Mouse (Mus musculus) stomach, embryonic 16.5 days (tissue): ENCODE data around the gene Rnf13. TPM values are rescaled to one million over a fixed set of nuclear protein-coding genes. Genes with fewer than 3 reads are reported as not detected.
A peak's percentile ranks its signal among the peaks of the same experiment; 100 is the strongest.

ENCODE experiments used
- ATAC-seq: fragments of 200-750 bp; cut with Nextera tagmentation; 2 replicates; pipeline ENCODE4 v1.8.0; 2017; ENCODE audit warnings: moderate number of reproducible peaks, moderate TSS enrichment; ENCODE audit not compliant: insufficient read depth, low FRiP score
- H3K27ac ChIP-seq: fragments of 300-500 bp; sonication (generic); 2 replicates; pipeline ENCODE4 v1.5.1; 2014; ENCODE audit warnings: low read length
- H3K27me3 ChIP-seq: fragments of 300-500 bp; sonication (generic); 2 replicates; pipeline ENCODE4 v1.6.1; 2014; ENCODE audit warnings: low read length, control low read depth, mixed read lengths; ENCODE audit not compliant: control insufficient read depth, insufficient read depth
- H3K36me3 ChIP-seq: fragments of 300-500 bp; sonication (generic); 2 replicates; pipeline ENCODE4 v1.6.1; 2014; ENCODE audit warnings: low read length; ENCODE audit not compliant: control insufficient read depth, insufficient read depth
- H3K4me1 ChIP-seq: fragments of 300-500 bp; sonication (generic); 2 replicates; pipeline ENCODE4 v1.6.1; 2014; ENCODE audit warnings: low read length, control low read depth, mixed read lengths; ENCODE audit not compliant: control insufficient read depth, insufficient read depth
- H3K4me2 ChIP-seq: fragments of 300-500 bp; sonication (generic); 2 replicates; pipeline ENCODE4 v1.6.1; 2014; ENCODE audit warnings: low read depth, low read length, mixed read lengths
- H3K4me3 ChIP-seq: fragments of 300-500 bp; sonication (generic); replicated peaks from 2 replicates; pipeline ENCODE4 v1.5.1; 2014; ENCODE audit warnings: mild to moderate bottlenecking, low read length
- H3K9ac ChIP-seq: fragments of 300-500 bp; sonication (generic); 2 replicates; pipeline ENCODE4 v1.6.1; 2014; ENCODE audit warnings: low read length
- H3K9me3 ChIP-seq: fragments of 300-500 bp; sonication (generic); replicated peaks from 2 replicates; pipeline ENCODE4 v1.6.1; 2016; ENCODE audit warnings: low read length, control low read depth; ENCODE audit not compliant: control insufficient read depth
- WGBS: fragments of 180-500 bp; shearing (Covaris S2); extraction: QIAGEN DNeasy Blood & Tissue Kit; methylation state at CpG from one replicate; pipeline ENCODE4 v1.1.7; 2014; 5-methylcytosine and 5-hydroxymethylcytosine counted together
- polyA plus RNA-seq: library from polyadenylated mRNA; unstranded; fragments of >200 nt; fragmentation: Nextera tagmentation; extraction: Ambion mirVana; gene quantifications from 2 replicates; pipeline ENCODE4 v1.2.1, GENCODE M21; 2015

The Rnf13 gene
- polyA plus RNA-seq, 1 experiment from 2014 or later, result 79.4 TPM

DNA sequence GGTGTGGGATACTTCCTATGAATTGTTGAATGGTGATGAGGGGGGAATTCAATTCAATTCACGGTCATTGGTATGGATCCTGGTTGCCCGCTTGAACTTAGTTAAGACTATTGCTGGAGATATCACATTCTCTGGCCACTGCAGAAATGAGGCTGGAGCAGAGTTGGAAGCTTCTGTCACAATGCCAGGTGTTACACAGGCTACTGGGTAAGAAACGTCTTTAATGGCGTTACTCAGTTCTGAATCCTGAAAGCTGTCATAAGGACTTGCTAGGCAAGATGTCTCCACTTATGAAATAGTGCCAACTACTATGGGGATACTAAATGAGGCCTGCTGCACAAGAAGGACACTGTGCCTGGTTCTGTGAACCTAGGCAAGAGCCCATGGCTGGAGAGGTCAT lies 101.0 kb downstream of the Rnf13 start:
- H3K4me2 ChIP-seq, result no peak overlapping the region
- H3K4me3 ChIP-seq, result no peak overlapping the region
- ATAC-seq, result no peak
- WGBS, result 90% methylated on average over 4 of the region's 4 CpGs
- no peak overlapping the region for H3K27ac ChIP-seq
- no peaks in the 10 kb centered on the region for H3K27me3 ChIP-seq
- H3K4me1 ChIP-seq, result no peaks in the 10 kb centered on the region
- H3K36me3 ChIP-seq, result no peaks in the 10 kb centered on the region
- no peak overlapping the region for H3K9ac ChIP-seq
- H3K9me3 ChIP-seq, result 0 out of 2 replicates have a peak, but pooled peaks cover 4% of the 10 kb centered on the region

DNA sequence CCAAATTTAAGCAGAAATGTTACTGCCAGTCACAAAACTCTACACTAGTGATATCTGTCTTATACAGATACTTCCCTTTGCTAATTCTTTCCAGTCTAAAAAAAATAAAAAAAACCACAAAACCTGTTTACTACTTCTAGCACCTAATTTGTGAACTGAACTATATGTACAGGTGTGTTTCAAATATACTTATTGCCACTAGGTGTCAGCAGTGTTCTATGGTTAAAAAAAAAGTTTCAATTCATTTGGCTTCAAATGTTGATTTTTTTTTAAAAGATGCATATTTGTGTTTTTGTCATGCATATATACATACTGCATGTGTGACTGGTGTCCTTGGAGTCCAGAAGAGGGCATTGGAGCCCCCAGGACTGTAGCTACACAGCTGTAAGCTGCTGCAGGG lies 107.9 kb downstream of the Rnf13 start:
- Histone ChIP-seq H3K9ac (no peak overlapping the region), H3K4me3 (no peak overlapping the region), H3K27ac (no peak overlapping the region), H3K9me3 (peaks cover 4% of the 10 kb centered on the region; the same call in 1 of the 2 replicates), H3K27me3 (no peaks in the 10 kb centered on the region), H3K4me2 (no peak overlapping the region), H3K4me1 (peaks cover 10% of the 10 kb centered on the region), H3K36me3 (0 out of 2 replicates have a peak, but pooled peaks cover 6% of the 10 kb centered on the region)
- no peak for ATAC-seq

GRCm38 (mm10) chr3:57845786-57846661 lies 110.2 kb downstream of the Rnf13 start:
- H3K4me1 ChIP-seq, result peaks cover 10% of the 10 kb centered on the region
- ATAC-seq, result no peak
- H3K9me3 ChIP-seq, result no peaks in the 10 kb centered on the region; the same call in 1 of the 2 replicates
- no peaks in the 10 kb centered on the region for H3K27me3 ChIP-seq
- H3K9ac ChIP-seq, result peak overlapping the region; percentile 87
- H3K4me3 ChIP-seq, result peak overlapping the region; percentile 90
- H3K4me2 ChIP-seq, result peak overlapping the region; percentile 84
- 20% methylated on average over 11 of the region's 11 CpGs for WGBS
- H3K27ac ChIP-seq, result no peak overlapping the region
- H3K36me3 ChIP-seq, result 0 out of 2 replicates have a peak, but pooled peaks cover 6% of the 10 kb centered on the region

DNA sequence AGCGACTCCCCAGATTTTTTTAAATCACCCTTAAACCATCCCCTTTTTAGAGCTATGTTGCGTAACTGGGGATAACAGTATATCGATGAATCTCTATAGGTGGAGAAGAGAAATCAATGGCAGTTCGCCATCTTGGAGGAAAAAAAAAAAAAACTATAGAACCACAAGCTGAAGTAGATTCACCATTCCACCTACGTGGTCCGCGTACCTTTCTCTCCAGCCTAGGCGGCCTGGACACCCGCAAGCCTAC lies 110.7 kb downstream of the Rnf13 start:
- peak overlapping the region; percentile 84 for H3K4me2 ChIP-seq
- H3K27ac ChIP-seq, result peak overlapping the region; percentile 85
- H3K9me3 ChIP-seq, result no peaks in the 10 kb centered on the region; the same call in 1 of the 2 replicates
- H3K4me1 ChIP-seq, result peaks cover 10% of the 10 kb centered on the region
- H3K9ac ChIP-seq, result peak overlapping the region; percentile 87
- 0 out of 2 replicates have a peak, but pooled peaks cover 6% of the 10 kb centered on the region for H3K36me3 ChIP-seq
- no peaks in the 10 kb centered on the region for H3K27me3 ChIP-seq
- H3K4me3 ChIP-seq, result peak overlapping the region; percentile 90
- 3% methylated on average over 9 of the region's 9 CpGs for WGBS
- no peak for ATAC-seq

DNA sequence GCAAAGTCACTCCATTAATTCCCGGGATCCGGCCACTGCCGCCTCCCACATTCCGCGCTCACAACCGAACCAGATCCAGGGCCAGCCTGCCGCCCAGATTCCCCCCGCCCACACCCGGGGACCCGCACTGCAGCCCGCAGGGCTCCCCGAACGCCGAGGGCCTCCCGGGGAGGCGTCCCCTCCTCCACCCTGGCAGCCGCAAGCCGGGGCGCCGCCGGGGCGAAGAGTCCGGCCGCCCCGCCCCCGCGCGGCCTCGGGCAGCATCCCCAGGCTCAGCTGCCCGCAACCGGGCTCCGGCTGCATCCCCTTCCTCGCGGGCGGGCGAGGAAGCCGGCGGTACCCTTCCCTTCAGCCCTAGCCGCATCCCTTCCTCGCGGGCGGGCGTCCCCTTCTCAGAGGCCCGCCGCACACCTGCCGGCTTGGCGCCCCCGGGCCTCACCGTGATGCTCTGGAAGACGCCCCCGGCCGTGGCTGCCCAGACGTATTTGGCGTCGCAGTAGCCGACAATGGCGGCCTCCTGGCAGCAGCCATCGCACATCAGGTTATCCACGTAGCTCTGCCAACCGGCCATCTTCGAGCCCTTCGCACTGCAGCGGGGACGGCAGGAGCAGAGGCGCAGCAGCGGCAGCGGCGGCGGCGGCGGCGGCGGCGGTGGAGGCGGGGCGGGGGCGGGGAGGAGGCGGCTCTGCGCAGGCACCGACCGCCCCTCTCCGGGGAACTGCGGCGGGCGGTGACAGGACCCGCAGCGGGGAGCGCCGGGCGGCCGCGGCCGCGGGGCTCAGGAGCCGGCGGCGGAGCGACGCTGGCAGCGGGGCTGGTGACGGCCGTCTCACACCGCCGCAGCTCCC lies 111.3 kb downstream of the Rnf13 start:
- H3K27me3 ChIP-seq, result no peaks in the 10 kb centered on the region
- H3K27ac ChIP-seq, result peak overlapping the region; percentile 85
- 0 out of 2 replicates have a peak, but pooled peaks cover 6% of the 10 kb centered on the region for H3K36me3 ChIP-seq
- under 1% methylated on average over 91 of the region's 104 CpGs for WGBS
- H3K4me1 ChIP-seq, result peaks cover 10% of the 10 kb centered on the region
- peak overlapping the region; percentile 90 for H3K4me3 ChIP-seq
- H3K9me3 ChIP-seq, result no peaks in the 10 kb centered on the region; the same call in 1 of the 2 replicates
- peak overlapping the region; percentile 84 for H3K4me2 ChIP-seq
- peak; percentile 91 for ATAC-seq
- peak overlapping the region; percentile 87 for H3K9ac ChIP-seq

- peak within 1 kb of the TSS; percentile 84 for H3K4me2 ChIP-seq
- H3K9me3 ChIP-seq, result no peaks in the 10 kb centered on the region; the same call in 1 of the 2 replicates
- WGBS, result 1% methylated on average over 50 of the region's 52 CpGs
- peaks cover 10% of the 10 kb centered on the region for H3K4me1 ChIP-seq
- peak within 1 kb of the TSS; percentile 85 for H3K27ac ChIP-seq
- 0 out of 2 replicates have a peak, but pooled peaks cover 6% of the 10 kb centered on the region for H3K36me3 ChIP-seq
- peak within 1 kb of the TSS; percentile 90 for H3K4me3 ChIP-seq
- H3K27me3 ChIP-seq, result no peaks in the 10 kb centered on the region
- ATAC-seq, result peak; percentile 84
- H3K9ac ChIP-seq, result peak within 1 kb of the TSS; percentile 87
Measured at GRCm38 (mm10) chr3:57847760-57848185, 111.9 kb downstream of the Rnf13 start, which contains the start of gene Pfn2. Gene Pfn2, minus strand, starts transcription at chr3:57848079.

- no peaks in the 10 kb centered on the region for H3K9me3 ChIP-seq
- WGBS, result 79% methylated on average over 3 of the region's 3 CpGs
- no peak overlapping the region for H3K4me2 ChIP-seq
- H3K27me3 ChIP-seq, result no peaks in the 10 kb centered on the region
- H3K4me1 ChIP-seq, result no peaks in the 10 kb centered on the region
- H3K4me3 ChIP-seq, result no peak overlapping the region
- no peak for ATAC-seq
- H3K36me3 ChIP-seq, result no peaks in the 10 kb centered on the region
- H3K9ac ChIP-seq, result no peak overlapping the region
- no peak overlapping the region for H3K27ac ChIP-seq
Measured at GRCm38 (mm10) chr3:57882945-57883344, 147.1 kb downstream of the Rnf13 start.
